Mouse (Mus musculus) thymus, adult 2 months (tissue): ENCODE data around the gene Gm21905.

Experiments used
- CTCF ChIP-seq: fragments of 200-500 bp; IDR thresholded peaks from 2 replicates; pipeline ENCODE4 v1.5.1; 2012; ENCODE audit warnings: mild to moderate bottlenecking, control low read depth, low read length, moderate library complexity, borderline replicate concordance; ENCODE audit not compliant: control insufficient read depth, poor library complexity, insufficient read depth; ENCODE audit errors: extremely low read depth
- POLR2A ChIP-seq: fragments of 200-500 bp; IDR thresholded peaks from 2 replicates; pipeline ENCODE4 v1.6.1; 2012; ENCODE audit warnings: mild to moderate bottlenecking, low read length, control low read depth, moderate library complexity; ENCODE audit not compliant: control insufficient read depth, poor library complexity, insufficient read depth; ENCODE audit errors: extremely low read depth

DNA sequence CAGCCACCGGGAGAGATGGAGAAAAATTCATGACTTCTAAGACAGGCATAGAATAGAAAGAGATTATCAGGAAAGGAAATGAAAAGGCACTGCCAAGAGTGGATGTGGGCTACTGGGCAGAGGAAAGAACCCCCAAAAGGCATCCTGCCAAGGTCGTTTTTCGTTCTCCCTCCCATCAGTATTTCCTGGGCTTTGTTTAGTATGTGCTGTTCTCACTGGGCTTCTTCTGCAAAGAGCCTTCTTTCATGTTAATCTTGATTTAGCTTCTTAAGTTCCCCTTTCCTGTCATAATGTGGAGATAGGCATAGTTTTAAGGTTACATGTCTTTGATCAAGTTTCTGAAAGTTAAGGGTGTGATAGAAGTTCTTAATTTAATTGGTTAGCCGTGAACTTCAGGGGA, 15.6 kb downstream of the Gm21905 start:
- TF ChIP-seq CTCF: no peak
- TF ChIP-seq POLR2A: no peak
